Mouse (Mus musculus): ENCODE measurements around the gene Cyp2t4.

- TF ChIP-seq CTCF (IDR thresholded peaks at IDR 0.05; ENCODE audit: insufficient read depth, low read depth, low read length) = no peak
- TF ChIP-seq POLR2A (IDR thresholded peaks at IDR 0.05; ENCODE audit: insufficient read depth, low read depth, low read length) = no peak
Measured at GRCm38 (mm10) chr7:27197634-27198033, 44.1 kb downstream of the Cyp2t4 start.
